Mouse (Mus musculus) hindbrain, embryonic 16.5 days (tissue): Measurements from ENCODE around the gene Kcna1. TPM values are rescaled to one million over a fixed set of nuclear protein-coding genes. Genes with fewer than 3 reads are reported as not detected.
A peak's percentile ranks its signal among the peaks of the same experiment; 100 is the strongest.

Experiments used
- ATAC-seq: fragments of 200-750 bp; cut with Nextera tagmentation; 2 replicates; pipeline ENCODE4 v1.8.0; 2017; ENCODE audit warnings: moderate TSS enrichment, moderate library complexity
- H3K27ac ChIP-seq: fragments of 300-500 bp; sonication (generic); 2 replicates; pipeline ENCODE4 v1.5.1; 2014; ENCODE audit warnings: low read depth, mild to moderate bottlenecking, control low read depth, low read length, moderate library complexity
- H3K27me3 ChIP-seq: fragments of 300-500 bp; sonication (generic); replicated peaks from 2 replicates; pipeline ENCODE4 v1.6.1; 2014; ENCODE audit warnings: low read length; ENCODE audit not compliant: control insufficient read depth, insufficient read depth
- H3K36me3 ChIP-seq: fragments of 300-500 bp; sonication (generic); 2 replicates; pipeline ENCODE4 v1.6.1; 2014; ENCODE audit warnings: mild to moderate bottlenecking, low read length, moderate library complexity, mixed read lengths; ENCODE audit not compliant: control insufficient read depth, insufficient read depth
- H3K4me1 ChIP-seq: fragments of 300-500 bp; sonication (generic); 2 replicates; pipeline ENCODE4 v1.6.1; 2014; ENCODE audit warnings: low read depth, low read length; ENCODE audit not compliant: control insufficient read depth, insufficient read depth
- H3K4me2 ChIP-seq: fragments of 300-500 bp; sonication (generic); 2 replicates; pipeline ENCODE4 v1.6.1; 2014; ENCODE audit warnings: mild to moderate bottlenecking, low read length, control low read depth, moderate library complexity
- H3K4me3 ChIP-seq: fragments of 300-500 bp; sonication (generic); 2 replicates; pipeline ENCODE4 v1.5.1; 2014; ENCODE audit warnings: mild to moderate bottlenecking, low read length, control low read depth, moderate library complexity
- H3K9ac ChIP-seq: fragments of 300-500 bp; sonication (generic); 2 replicates; pipeline ENCODE4 v1.6.1; 2014; ENCODE audit warnings: low read depth, mild to moderate bottlenecking, control low read depth, low read length, moderate library complexity
- H3K9me3 ChIP-seq: fragments of 300-500 bp; sonication (generic); 2 replicates; pipeline ENCODE4 v1.6.1; 2014; ENCODE audit warnings: mild to moderate bottlenecking, low read length, moderate library complexity; ENCODE audit not compliant: control insufficient read depth
- WGBS: fragments of 180-500 bp; shearing (Covaris S2); extraction: QIAGEN DNeasy Blood & Tissue Kit; methylation state at CpG from one replicate; pipeline ENCODE4 v1.1.7; 2014; 5-methylcytosine and 5-hydroxymethylcytosine counted together
- polyA plus RNA-seq: library from polyadenylated mRNA; unstranded; fragments of >200 nt; fragmentation: Nextera tagmentation; extraction: Ambion mirVana; gene quantifications from 2 replicates; pipeline ENCODE4 v1.2.1, GENCODE M21; 2015

Gene Kcna1
- polyA plus RNA-seq = 4.1 and 5.5 TPM in 2 replicates

DNA sequence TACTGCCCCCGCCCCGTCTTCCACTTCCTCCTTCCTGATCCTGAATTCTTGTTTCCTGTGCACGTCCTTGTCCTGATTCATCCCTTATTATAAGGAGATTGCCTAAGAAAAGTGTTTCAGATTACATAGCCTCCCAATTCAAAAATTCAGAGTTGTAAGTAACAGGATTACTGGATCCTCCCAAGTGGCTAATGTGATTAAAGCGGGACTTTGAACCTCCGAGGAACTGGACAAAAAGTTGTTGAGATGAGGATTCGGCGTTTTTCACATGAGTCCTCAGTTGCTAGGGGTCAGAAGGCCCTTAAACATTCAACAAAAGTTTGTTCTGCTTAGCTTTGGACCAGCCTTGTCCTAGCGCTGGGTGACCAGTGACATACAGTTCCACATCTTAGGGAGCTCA is at the start of gene Kcna1:
Kcna1 (minus strand) TSS at position 4 of the 400 bp plus-strand sequence.
- no peak for ATAC-seq
- peaks cover 22% of the 10 kb centered on the region for H3K27me3 ChIP-seq
- H3K4me2 ChIP-seq = peak within 1 kb of the TSS; percentile 95
- H3K36me3 ChIP-seq = no peaks in the 10 kb centered on the region
- WGBS = 30% methylated on average over 8 of the region's 8 CpGs
- H3K9me3 ChIP-seq = no peaks in the 10 kb centered on the region
- peaks cover 21% of the 10 kb centered on the region for H3K4me1 ChIP-seq
- H3K4me3 ChIP-seq = peak within 1 kb of the TSS; percentile 67
- H3K9ac ChIP-seq = peak within 1 kb of the TSS; percentile 76
- H3K27ac ChIP-seq = peak within 1 kb of the TSS; percentile 55

DNA sequence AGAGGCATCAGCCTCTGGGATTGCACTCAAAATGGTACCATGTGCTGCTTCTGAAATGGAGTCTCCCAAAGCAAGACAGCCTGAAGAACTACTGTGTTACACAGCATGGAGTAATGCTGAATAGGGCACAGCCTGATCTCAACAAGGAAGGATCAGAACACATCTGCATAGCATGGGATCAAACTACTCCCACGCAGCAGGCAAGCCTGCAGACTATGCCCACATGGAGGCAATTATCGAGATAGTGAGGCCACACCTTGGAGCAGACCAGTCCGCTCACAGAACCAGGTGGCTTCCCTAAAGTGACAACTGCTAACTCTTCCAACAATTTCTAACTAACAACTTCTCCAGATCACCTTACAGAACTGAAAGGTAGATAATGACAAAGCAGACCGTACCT is 40.9 kb upstream of the Kcna1 start:
- no peak overlapping the region for H3K4me3 ChIP-seq
- 80% methylated on average over 4 of the region's 4 CpGs for WGBS
- H3K27me3 ChIP-seq = no peaks in the 10 kb centered on the region
- no peak overlapping the region for H3K9ac ChIP-seq
- no peaks in the 10 kb centered on the region for H3K36me3 ChIP-seq
- H3K27ac ChIP-seq = no peak overlapping the region
- H3K9me3 ChIP-seq = no peaks in the 10 kb centered on the region
- no peak for ATAC-seq
- no peaks in the 10 kb centered on the region for H3K4me1 ChIP-seq
- no peak overlapping the region for H3K4me2 ChIP-seq

DNA sequence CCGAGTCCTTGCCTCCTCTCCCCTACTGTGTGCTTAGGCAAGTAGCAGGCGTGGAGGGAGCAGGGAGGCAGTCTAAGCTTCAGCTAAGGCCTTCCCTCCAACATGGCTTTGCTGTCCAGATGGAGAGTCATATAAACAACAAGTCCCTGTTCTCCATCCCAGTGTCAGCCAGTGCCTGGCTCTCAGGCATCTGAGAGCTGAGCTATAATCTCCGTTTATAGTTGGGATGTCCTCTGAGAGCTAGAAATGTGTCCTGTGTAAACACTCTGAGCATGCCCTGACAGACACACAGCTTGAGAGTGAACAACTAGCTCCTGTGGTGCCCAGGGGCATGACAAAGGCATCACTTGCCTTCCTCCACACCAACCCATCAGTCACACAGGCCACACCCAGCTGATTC is 39.0 kb upstream of the Kcna1 start:
- no peak for ATAC-seq
- H3K9me3 ChIP-seq = no peaks in the 10 kb centered on the region
- no peak overlapping the region for H3K9ac ChIP-seq
- no peak overlapping the region for H3K4me3 ChIP-seq
- 84% methylated on average over 3 of the region's 3 CpGs for WGBS
- H3K27me3 ChIP-seq = no peaks in the 10 kb centered on the region
- no peak overlapping the region for H3K27ac ChIP-seq
- H3K36me3 ChIP-seq = no peaks in the 10 kb centered on the region
- no peaks in the 10 kb centered on the region for H3K4me1 ChIP-seq
- H3K4me2 ChIP-seq = no peak overlapping the region

DNA sequence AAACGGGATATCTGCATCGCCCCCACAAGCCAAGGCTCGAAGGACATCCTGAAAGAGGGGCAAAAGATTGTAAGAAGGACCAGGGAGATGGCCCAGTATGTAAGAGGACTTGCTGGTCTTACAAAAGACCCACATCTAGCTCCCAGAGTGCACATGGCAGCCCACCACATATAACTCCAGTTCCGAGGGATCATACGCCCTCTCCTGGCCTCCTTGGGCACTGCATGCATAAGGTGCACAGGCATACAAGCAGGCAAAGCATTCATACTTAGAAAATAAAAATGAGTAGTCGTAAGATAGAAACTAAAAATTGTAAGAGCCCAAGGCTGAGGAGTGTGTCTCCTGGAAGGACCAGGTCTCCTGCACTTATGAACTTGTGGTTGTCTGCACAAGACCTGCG is 32.8 kb upstream of the Kcna1 start:
- H3K9ac ChIP-seq = no peak overlapping the region
- no peaks in the 10 kb centered on the region for H3K9me3 ChIP-seq
- no peak for ATAC-seq
- H3K4me2 ChIP-seq = no peak overlapping the region
- no peak overlapping the region for H3K27ac ChIP-seq
- H3K36me3 ChIP-seq = no peaks in the 10 kb centered on the region
- H3K27me3 ChIP-seq = no peaks in the 10 kb centered on the region
- H3K4me3 ChIP-seq = no peak overlapping the region
- 68% methylated on average over 7 of the region's 7 CpGs for WGBS
- no peaks in the 10 kb centered on the region for H3K4me1 ChIP-seq

DNA sequence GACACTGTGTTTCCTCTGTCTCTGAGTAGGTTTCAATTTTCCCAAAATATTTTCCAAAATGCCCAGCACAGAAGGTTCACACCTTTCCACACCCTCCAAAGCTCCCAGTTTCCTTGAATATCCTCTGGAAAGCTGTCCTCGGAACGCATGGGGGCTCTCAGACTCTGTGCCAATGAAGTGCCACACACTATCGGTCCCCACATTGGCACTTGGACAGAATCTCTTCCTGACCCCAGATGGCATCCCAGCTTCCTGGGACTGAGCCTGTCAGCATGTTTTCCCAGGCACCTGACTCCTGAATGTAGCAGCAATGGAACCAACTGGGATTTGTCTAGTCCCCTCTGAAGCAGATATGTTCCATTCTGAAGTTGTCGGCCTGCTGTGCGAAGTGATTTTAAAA is 20.8 kb upstream of the Kcna1 start:
- no peak overlapping the region for H3K4me2 ChIP-seq
- H3K4me3 ChIP-seq = no peak overlapping the region
- H3K4me1 ChIP-seq = no peaks in the 10 kb centered on the region
- H3K27me3 ChIP-seq = no peaks in the 10 kb centered on the region
- H3K36me3 ChIP-seq = no peaks in the 10 kb centered on the region
- 82% methylated on average over 5 of the region's 5 CpGs for WGBS
- no peak overlapping the region for H3K27ac ChIP-seq
- ATAC-seq = no peak
- H3K9ac ChIP-seq = no peak overlapping the region
- no peaks in the 10 kb centered on the region for H3K9me3 ChIP-seq

DNA sequence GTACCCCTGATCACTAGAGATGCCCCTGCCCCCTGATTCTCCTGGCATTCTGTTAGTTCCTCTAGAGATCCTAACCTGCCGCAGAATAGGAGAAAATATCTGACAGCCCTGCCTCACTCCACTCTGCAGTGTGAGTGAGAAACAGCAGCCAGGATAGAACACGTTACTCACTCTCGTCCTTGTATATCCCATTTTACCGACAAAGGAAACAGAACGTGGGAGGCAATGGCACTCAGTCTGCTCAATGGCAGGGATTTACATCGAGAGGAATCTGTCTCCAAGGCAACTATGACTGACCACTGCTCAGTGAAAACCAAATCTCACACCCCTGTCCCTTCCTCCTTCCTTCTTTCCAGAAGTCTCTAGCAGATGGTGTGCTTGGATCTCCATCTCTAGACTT is 19.9 kb upstream of the Kcna1 start:
- Histone ChIP-seq H3K36me3 (no peaks in the 10 kb centered on the region), H3K4me1 (no peaks in the 10 kb centered on the region), H3K27ac (no peak overlapping the region), H3K9me3 (no peaks in the 10 kb centered on the region), H3K9ac (no peak overlapping the region), H3K4me2 (no peak overlapping the region), H3K4me3 (no peak overlapping the region), H3K27me3 (no peaks in the 10 kb centered on the region)
- WGBS = 31% methylated on average over 6 of the region's 6 CpGs
- ATAC-seq = no peak

DNA sequence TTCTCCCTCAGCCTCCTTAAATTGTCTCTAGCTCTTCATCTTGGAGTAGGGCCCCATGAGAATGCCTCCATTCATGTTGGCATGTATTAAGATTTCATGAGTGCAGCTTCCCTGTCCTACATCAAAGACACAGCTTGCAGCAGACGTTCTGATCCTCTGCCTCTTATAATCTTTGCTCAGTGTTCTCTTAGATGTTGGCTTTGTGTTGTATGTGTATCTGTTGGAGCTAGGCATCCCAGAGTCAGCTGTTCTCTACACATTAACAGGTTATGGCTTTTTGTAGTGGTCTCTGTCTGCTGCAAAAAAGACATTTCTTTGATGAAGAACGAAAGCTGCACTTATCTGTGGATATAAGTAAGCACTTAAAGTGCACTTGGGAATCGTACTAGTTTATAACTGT is 18.4 kb upstream of the Kcna1 start:
- H3K27ac ChIP-seq = no peak overlapping the region
- H3K27me3 ChIP-seq = no peaks in the 10 kb centered on the region
- WGBS = 70% methylated on average over 3 of the region's 3 CpGs
- no peak for ATAC-seq
- no peak overlapping the region for H3K4me3 ChIP-seq
- H3K36me3 ChIP-seq = no peaks in the 10 kb centered on the region
- H3K9me3 ChIP-seq = no peaks in the 10 kb centered on the region
- H3K4me1 ChIP-seq = no peaks in the 10 kb centered on the region
- H3K9ac ChIP-seq = no peak overlapping the region
- no peak overlapping the region for H3K4me2 ChIP-seq

DNA sequence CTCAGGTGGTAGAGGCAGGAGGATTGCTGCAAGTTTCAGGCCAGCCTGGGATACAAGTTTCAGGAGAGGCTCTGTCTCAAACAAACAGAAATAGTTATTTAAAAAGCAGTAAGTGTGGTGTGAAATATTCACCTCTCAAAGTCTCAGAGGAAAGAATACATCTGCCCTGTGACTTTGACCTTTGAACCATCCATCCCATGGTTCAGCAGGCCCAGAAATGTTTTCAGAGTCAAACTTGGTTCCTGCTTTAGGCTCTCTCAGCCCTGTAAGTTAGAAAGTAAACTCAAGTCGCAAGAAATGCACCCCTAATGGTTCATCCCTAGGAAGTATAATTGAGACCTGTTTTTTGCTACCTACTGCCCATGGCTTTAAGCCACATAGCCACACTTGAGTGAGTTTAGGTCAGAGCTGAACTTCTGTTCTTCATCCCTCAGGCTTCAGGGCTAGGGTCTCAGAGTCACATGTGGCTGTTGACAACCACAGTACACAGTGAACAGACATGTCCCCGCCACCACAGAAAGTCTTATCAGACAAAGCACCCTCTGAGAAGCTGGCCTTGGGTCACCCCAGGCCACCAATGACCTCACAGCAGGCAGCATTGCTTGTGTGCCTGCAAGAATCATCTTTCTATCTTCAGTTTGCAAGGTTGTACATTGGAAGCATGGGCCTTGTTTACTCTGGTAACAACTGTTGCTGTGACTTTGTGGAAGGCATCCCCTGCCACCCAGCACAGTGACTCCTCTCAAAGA is 11.6 kb upstream of the Kcna1 start:
- no peak for ATAC-seq
- H3K27ac ChIP-seq = no peak overlapping the region
- H3K4me2 ChIP-seq = no peak overlapping the region
- no peaks in the 10 kb centered on the region for H3K4me1 ChIP-seq
- H3K4me3 ChIP-seq = no peak overlapping the region
- no peaks in the 10 kb centered on the region for H3K9me3 ChIP-seq
- H3K27me3 ChIP-seq = no peaks in the 10 kb centered on the region
- 75% methylated on average over 2 of the region's 2 CpGs for WGBS
- no peak overlapping the region for H3K9ac ChIP-seq
- H3K36me3 ChIP-seq = no peaks in the 10 kb centered on the region

DNA sequence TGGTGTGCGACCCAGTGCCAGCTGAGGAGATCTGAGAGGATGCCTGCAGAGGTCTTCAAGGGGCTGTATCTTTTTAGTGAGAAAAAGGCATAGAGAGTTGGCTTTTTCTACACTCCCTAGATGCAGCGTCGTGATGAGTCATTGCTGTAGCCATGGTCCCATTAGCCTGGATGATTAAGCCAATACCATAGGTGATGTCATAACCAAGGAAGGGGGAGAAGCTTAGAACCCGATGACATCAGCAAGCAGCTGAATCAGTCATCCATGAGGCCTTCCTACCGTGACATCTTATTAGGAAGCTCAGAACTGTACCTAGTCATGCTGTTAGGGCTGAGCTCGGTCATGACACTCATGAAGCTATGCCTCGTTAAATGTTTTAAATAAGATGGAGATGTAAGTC is 7.4 kb upstream of the Kcna1 start:
- Histone ChIP-seq H3K27me3 (no peaks in the 10 kb centered on the region), H3K4me3 (no peak overlapping the region), H3K4me2 (no peak overlapping the region), H3K9me3 (no peaks in the 10 kb centered on the region), H3K9ac (no peak overlapping the region), H3K36me3 (no peaks in the 10 kb centered on the region), H3K27ac (no peak overlapping the region), H3K4me1 (no peaks in the 10 kb centered on the region)
- no peak for ATAC-seq
- WGBS = 91% methylated on average over 7 of the region's 7 CpGs
